Mouse (Mus musculus) forebrain, embryonic 11.5 days (tissue): ENCODE data around the gene Pptc7. TPM values are rescaled to one million over a fixed set of nuclear protein-coding genes. Genes with fewer than 3 reads are reported as not detected.

Source experiments
- ATAC-seq: fragments of 200-750 bp; cut with Nextera tagmentation; replicated peaks from 2 replicates; pipeline ENCODE4 v1.8.0; 2017; ENCODE audit warnings: moderate TSS enrichment; ENCODE audit not compliant: low FRiP score
- DNase-seq: peaks from one replicate; pipeline ENCODE4 v3.0.0-alpha.2; 2017; ENCODE audit warnings: low spot score
- H3K27ac ChIP-seq: fragments of 300-500 bp; sonication (generic); 2 replicates; pipeline ENCODE4 v1.5.1; 2014; ENCODE audit warnings: low read depth, low read length
- H3K27me3 ChIP-seq: fragments of 300-500 bp; sonication (generic); 2 replicates; pipeline ENCODE4 v1.6.1; 2014; ENCODE audit warnings: mild to moderate bottlenecking, low read length, mixed read lengths; ENCODE audit not compliant: control insufficient read depth, insufficient read depth
- H3K36me3 ChIP-seq: fragments of 300-500 bp; sonication (generic); 2 replicates; pipeline ENCODE4 v1.6.1; 2014; ENCODE audit warnings: mild to moderate bottlenecking, low read length, moderate library complexity, mixed read lengths; ENCODE audit not compliant: control insufficient read depth, insufficient read depth
- H3K4me1 ChIP-seq: fragments of 300-500 bp; sonication (generic); replicated peaks from 2 replicates; pipeline ENCODE4 v1.6.1; 2014; ENCODE audit warnings: low read length, mixed read lengths; ENCODE audit not compliant: control insufficient read depth, insufficient read depth
- H3K4me2 ChIP-seq: fragments of 300-500 bp; sonication (generic); 2 replicates; pipeline ENCODE4 v1.6.1; 2014; ENCODE audit warnings: low read depth, mild to moderate bottlenecking, low read length, moderate library complexity, mixed read lengths; ENCODE audit not compliant: severe bottlenecking
- H3K4me3 ChIP-seq: fragments of 300-500 bp; sonication (generic); 2 replicates; pipeline ENCODE4 v1.5.1; 2014; ENCODE audit warnings: low read depth, low read length
- H3K9ac ChIP-seq: fragments of 300-500 bp; sonication (generic); 2 replicates; pipeline ENCODE4 v1.6.1; 2014; ENCODE audit warnings: low read length
- H3K9me3 ChIP-seq: fragments of 300-500 bp; sonication (generic); 2 replicates; pipeline ENCODE4 v1.6.1; 2016; ENCODE audit warnings: low read length, mixed read lengths; ENCODE audit not compliant: control insufficient read depth
- WGBS: fragments of 180-500 bp; shearing (Covaris S2); extraction: QIAGEN DNeasy Blood & Tissue Kit; methylation state at CpG from one replicate; pipeline ENCODE4 v1.1.7; 2014; 5-methylcytosine and 5-hydroxymethylcytosine counted together
- polyA plus RNA-seq: library from polyadenylated mRNA; unstranded; fragments of >200 nt; fragmentation: Nextera tagmentation; extraction: Ambion mirVana; gene quantifications from 2 replicates; pipeline ENCODE4 v1.2.1, GENCODE M21; 2014

Pptc7 gene
- polyA plus RNA-seq, 1 experiment from 2014 or later = 9.1 TPM

DNA sequence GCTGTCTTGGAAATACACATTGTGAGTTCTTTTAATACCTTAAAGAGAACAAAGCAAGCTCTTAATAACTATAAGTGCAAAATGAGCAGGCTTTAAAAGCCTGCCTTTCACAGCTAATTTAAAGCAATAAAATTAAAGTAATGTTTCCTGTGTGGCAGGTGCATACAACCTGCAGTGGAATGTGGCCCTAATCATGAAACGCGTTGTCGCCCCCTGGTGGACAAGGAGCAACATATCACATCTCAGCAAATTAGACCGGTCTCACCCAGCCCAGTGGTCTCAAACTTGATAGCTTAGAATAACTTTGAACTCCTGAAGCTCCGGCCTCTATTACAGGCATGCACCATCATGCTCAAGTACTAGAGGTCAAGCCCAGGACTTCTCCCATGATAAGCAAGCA lies 60.1 kb downstream of the Pptc7 start:
- Histone ChIP-seq H3K27me3 (no peaks in the 10 kb centered on the region), H3K4me2 (no peak overlapping the region), H3K9ac (no peak overlapping the region), H3K9me3 (peaks cover 3% of the 10 kb centered on the region), H3K36me3 (no peaks in the 10 kb centered on the region), H3K4me3 (no peak overlapping the region), H3K27ac (no peak overlapping the region), H3K4me1 (no peaks in the 10 kb centered on the region)
- ATAC-seq = no peak
- DNase-seq = peak; percentile 88
- 13% methylated on average over 5 of the region's 5 CpGs for WGBS

DNA sequence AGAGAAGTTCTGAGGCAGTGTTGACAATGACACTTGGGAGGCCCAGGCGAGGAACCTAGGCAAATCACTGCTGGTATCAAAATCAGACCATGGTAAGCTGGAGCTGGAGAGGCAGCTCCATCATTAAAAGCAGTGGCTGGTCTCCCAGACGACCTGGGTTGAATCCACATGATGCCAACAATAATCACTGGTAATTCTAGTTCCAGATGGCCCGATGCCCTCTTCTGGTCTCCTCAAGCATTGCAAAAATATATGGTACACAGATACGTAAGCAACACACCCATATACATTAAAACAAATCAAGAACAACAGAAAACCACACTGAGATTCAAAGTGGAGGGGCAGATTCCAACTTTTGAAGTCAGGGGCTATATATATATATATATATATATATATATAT lies 61.6 kb downstream of the Pptc7 start:
- Histone ChIP-seq H3K4me1 (no peaks in the 10 kb centered on the region), H3K4me3 (no peak overlapping the region), H3K4me2 (no peak overlapping the region), H3K9me3 (peaks cover 3% of the 10 kb centered on the region), H3K36me3 (no peaks in the 10 kb centered on the region), H3K27ac (no peak overlapping the region), H3K27me3 (no peaks in the 10 kb centered on the region), H3K9ac (no peak overlapping the region)
- DNase-seq = no peak
- WGBS = 79% methylated on average over 4 of the region's 4 CpGs
- ATAC-seq = no peak

DNA sequence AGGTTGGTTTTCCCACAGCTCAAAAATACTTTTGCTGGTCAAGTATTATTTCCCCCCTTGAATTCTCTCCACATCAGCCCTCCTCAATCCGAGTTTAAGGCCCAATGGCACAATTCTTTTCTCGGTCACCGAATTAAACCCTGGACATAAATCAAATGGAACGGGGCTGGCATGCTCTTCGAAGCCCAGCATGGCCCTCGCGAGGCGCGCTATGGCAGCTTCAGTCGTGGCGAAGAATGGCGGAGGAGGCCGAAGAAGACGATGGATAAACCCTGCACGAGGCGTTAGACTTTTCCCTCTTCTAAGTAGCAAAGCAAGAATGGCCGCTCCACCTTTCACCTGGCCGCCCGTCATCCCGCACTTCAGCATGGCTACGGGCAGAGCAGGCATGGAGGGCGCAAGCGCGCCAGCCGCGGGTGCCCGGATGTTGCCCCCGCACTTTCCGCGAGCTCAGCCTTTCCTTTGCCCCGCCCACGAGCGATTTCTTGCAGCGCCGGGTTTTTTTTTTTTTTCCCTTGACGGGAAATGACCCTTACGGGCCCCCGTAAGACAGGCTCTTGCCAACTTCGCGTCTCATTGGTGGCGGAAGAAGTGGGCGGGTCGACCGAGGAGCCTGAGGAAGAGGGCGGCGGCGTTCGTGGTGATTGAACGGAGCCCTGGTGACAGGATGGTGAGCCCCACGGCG lies 69.8 kb downstream of the Pptc7 start, which contains the start of the genes Rad9b and Vps29:
TSS of gene Rad9b (minus strand) at position 427 of the 685 bp plus-strand sequence.
TSS of gene Vps29 (plus strand) at position 563 of the 685 bp plus-strand sequence.
- peak within 1 kb of the TSS; percentile 83 for H3K9ac ChIP-seq
- H3K4me3 ChIP-seq = peak within 1 kb of the TSS; percentile 98
- H3K4me1 ChIP-seq = no peaks in the 10 kb centered on the region
- H3K4me2 ChIP-seq = peak within 1 kb of the TSS; percentile 80
- H3K9me3 ChIP-seq = no peaks in the 10 kb centered on the region
- DNase-seq (peak; percentile 99), ATAC-seq (peak; percentile 90)
- H3K36me3 ChIP-seq = no peaks in the 10 kb centered on the region
- H3K27ac ChIP-seq = peak within 1 kb of the TSS; percentile 25; the same call in 1 of the 2 replicates
- H3K27me3 ChIP-seq = no peaks in the 10 kb centered on the region
- WGBS = 2% methylated on average over 51 of the region's 51 CpGs

DNA sequence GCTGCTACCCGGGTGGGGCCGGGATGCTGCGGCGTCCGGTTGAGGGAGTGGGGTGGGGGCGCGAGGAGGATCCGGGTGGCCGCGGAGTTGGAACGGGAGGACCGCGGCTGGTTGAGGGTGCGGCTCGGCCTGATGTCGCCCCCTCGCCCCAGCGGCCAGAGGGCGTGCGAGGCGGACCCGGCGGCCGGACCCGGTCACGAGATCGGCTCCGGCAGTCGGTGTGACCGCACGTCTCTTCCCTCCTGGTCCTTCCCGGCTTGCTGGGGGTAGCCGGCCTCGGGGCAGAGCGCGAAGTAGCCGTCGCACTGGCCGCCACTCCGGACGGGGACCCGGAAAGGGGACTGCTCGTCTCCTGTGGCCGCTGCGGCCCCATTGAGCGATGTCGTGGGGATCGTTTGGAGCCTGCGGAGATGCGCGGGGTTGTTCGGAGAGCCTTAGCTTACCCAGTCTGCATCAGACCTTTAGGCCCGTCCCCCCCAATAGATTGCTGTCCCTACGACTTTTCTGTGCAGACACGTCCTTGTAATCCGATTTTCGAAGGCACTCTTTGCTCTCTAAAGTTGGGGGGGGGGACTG lies 70.4 kb downstream of the Pptc7 start:
- DNase-seq (no peak), ATAC-seq (peak; percentile 71)
- no peaks in the 10 kb centered on the region for H3K36me3 ChIP-seq
- peak overlapping the region; percentile 98 for H3K4me3 ChIP-seq
- no peaks in the 10 kb centered on the region for H3K9me3 ChIP-seq
- WGBS = under 1% methylated on average over 51 of the region's 57 CpGs
- peak overlapping the region; percentile 80 for H3K4me2 ChIP-seq
- H3K27me3 ChIP-seq = no peaks in the 10 kb centered on the region
- no peaks in the 10 kb centered on the region for H3K4me1 ChIP-seq
- H3K27ac ChIP-seq = 0 out of 2 replicates have a peak overlapping the region, but pooled peaks have one; percentile 25
- peak overlapping the region; percentile 83 for H3K9ac ChIP-seq

DNA sequence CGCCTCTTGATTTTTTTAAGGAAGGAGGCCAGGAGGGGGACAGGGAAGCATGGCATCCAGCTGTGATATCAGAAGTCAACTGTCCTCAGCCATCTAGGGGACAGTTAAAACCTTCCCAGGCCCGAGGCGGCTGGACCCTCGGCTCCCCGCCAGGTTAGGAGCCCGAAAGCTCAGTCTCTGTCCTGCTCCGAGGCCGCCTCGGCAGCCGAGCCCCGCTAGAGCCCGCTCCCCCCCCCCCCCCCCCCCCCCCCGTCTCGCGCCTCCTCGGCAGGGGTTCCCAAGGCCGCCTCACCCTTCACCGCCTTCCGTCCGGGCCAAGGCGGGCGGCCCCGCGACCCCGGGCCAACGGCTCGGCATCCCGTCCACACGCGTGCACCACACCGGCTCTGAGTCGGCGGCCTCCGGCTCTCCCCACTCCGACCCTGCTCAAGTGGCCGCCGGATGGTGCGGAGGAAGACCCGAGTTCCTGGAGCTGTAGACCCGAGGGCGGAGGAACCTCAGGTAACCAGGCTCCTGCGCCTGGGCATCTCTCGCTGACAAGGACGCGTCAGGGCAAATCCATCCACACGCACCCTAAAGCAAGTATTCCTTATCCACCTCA lies 87.5 kb downstream of the Pptc7 start, which contains the start of gene Gpn3:
TSS of gene Gpn3 (plus strand) at position 286 of the 601 bp plus-strand sequence.
- peak; percentile 80 for ATAC-seq
- Histone ChIP-seq H3K36me3 (peaks cover 4% of the 10 kb centered on the region), H3K27ac (peak within 1 kb of the TSS; percentile 96), H3K27me3 (no peaks in the 10 kb centered on the region), H3K9ac (peak within 1 kb of the TSS; percentile 81), H3K4me3 (peak within 1 kb of the TSS; percentile 74), H3K4me1 (no peaks in the 10 kb centered on the region; the same call in 1 of the 2 replicates), H3K4me2 (peak within 1 kb of the TSS; percentile 71), H3K9me3 (no peaks in the 10 kb centered on the region)
- DNase-seq = peak; percentile 91
- WGBS = under 1% methylated on average over 29 of the region's 46 CpGs

GRCm38 (mm10) chr5:122372192-122372769 lies 88.1 kb downstream of the Pptc7 start, which contains the start of gene Fam216a:
Gene Fam216a, minus strand, starts transcription at chr5:122372364.
- Histone ChIP-seq H3K27ac (peak within 1 kb of the TSS; percentile 96), H3K4me1 (no peaks in the 10 kb centered on the region; the same call in 1 of the 2 replicates), H3K4me2 (peak within 1 kb of the TSS; percentile 71), H3K9ac (peak within 1 kb of the TSS; percentile 81), H3K27me3 (no peaks in the 10 kb centered on the region), H3K4me3 (peak within 1 kb of the TSS; percentile 74), H3K9me3 (no peaks in the 10 kb centered on the region), H3K36me3 (peaks cover 4% of the 10 kb centered on the region)
- peak; percentile 99 for DNase-seq
- peak; percentile 91 for ATAC-seq
- WGBS = under 1% methylated on average over 53 of the region's 53 CpGs

GRCm38 (mm10) chr5:122372878-122373277 lies 88.7 kb downstream of the Pptc7 start:
- Histone ChIP-seq H3K9me3 (no peaks in the 10 kb centered on the region), H3K4me2 (peak overlapping the region; percentile 62), H3K9ac (peak overlapping the region; percentile 76), H3K4me1 (no peaks in the 10 kb centered on the region; the same call in 1 of the 2 replicates), H3K27ac (peak overlapping the region; percentile 73), H3K36me3 (peaks cover 4% of the 10 kb centered on the region), H3K4me3 (peak overlapping the region; percentile 74), H3K27me3 (no peaks in the 10 kb centered on the region)
- DNase-seq (no peak), ATAC-seq (no peak; the same call in 1 of the 2 replicates)
- WGBS = 7% methylated on average over 5 of the region's 5 CpGs
